Mouse (Mus musculus): ENCODE results near the gene 4930435E12Rik.

4930435E12Rik gene

GRCm38 (mm10) chr16:38771145-38771544 is 57.4 kb downstream of the 4930435E12Rik start:
- DNase-seq (ENCODE audit: extremely low read depth, insufficient read length, low spot score) = no peak

GRCm38 (mm10) chr16:38769529-38769928 is 59.0 kb downstream of the 4930435E12Rik start:
- DNase-seq (ENCODE audit: extremely low read depth, insufficient read length, low spot score) = no peak

GRCm38 (mm10) chr16:38768386-38768785 is 60.2 kb downstream of the 4930435E12Rik start:
- DNase-seq (ENCODE audit: extremely low read depth, insufficient read length, low spot score) = no peak

- DNase-seq (ENCODE audit: extremely low read depth, insufficient read length, low spot score) = no peak
Measured at GRCm38 (mm10) chr16:38767761-38768160, 60.8 kb downstream of the 4930435E12Rik start.

- DNase-seq (ENCODE audit: extremely low read depth, insufficient read length, low spot score) = no peak
Measured at GRCm38 (mm10) chr16:38766671-38767070, 61.9 kb downstream of the 4930435E12Rik start.

- no peak for DNase-seq (ENCODE audit: extremely low read depth, insufficient read length, low spot score)
Measured at GRCm38 (mm10) chr16:38763508-38763907, 65.0 kb downstream of the 4930435E12Rik start.

- no peak for DNase-seq (ENCODE audit: extremely low read depth, insufficient read length, low spot score)
Measured at GRCm38 (mm10) chr16:38762401-38762800, 66.1 kb downstream of the 4930435E12Rik start.
